Mouse (Mus musculus) liver (tissue): Measurements from ENCODE around the gene Bola1.

Experiments used
- DNase-seq: peaks from one replicate; pipeline ENCODE4 v3.0.0-alpha.2; 2020; ENCODE audit warnings: mixed read lengths

Bola1 gene

GRCm38 (mm10) chr3:96219661-96220130 lies at the start of gene Bola1, which contains the start of gene Hist2h2ab:
TSS of gene Bola1 (minus strand) at chr3:96219709.
TSS of gene Hist2h2ab (plus strand) at chr3:96219865.
- peak; percentile 78 for DNase-seq

GRCm38 (mm10) chr3:96268776-96269378 lies 49.4 kb upstream of the Bola1 start:
- DNase-seq: peak; percentile 36

- DNase-seq: peak; percentile 87
These were observed 48.7 kb upstream of the Bola1 start, which contains the start of gene Hist2h3b for GRCm38 (mm10) chr3:96268051-96268775. TSS of gene Hist2h3b (plus strand) at chr3:96268654.

DNA sequence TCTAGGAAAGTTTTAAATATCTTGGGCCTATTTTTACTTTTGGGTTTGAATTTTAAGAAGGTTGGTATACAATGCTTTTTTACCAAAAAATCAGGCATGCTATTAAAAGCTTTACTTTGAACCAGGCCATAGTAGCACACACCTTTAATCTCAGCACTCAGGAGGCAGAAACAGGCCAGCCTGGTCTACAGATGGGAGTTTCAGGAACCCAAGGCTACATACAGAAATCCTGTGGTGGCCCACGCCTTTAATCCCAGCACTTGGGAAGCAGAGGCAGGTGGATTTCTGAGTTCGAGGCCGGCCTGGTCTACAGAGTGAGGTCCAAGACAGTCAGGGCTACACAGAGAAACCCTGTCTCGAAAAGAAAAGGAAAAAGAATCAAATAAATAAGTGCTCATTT lies 48.0 kb upstream of the Bola1 start:
- DNase-seq: no peak

GRCm38 (mm10) chr3:96266132-96266710 lies 46.7 kb upstream of the Bola1 start:
- DNase-seq: peak; percentile 50

DNA sequence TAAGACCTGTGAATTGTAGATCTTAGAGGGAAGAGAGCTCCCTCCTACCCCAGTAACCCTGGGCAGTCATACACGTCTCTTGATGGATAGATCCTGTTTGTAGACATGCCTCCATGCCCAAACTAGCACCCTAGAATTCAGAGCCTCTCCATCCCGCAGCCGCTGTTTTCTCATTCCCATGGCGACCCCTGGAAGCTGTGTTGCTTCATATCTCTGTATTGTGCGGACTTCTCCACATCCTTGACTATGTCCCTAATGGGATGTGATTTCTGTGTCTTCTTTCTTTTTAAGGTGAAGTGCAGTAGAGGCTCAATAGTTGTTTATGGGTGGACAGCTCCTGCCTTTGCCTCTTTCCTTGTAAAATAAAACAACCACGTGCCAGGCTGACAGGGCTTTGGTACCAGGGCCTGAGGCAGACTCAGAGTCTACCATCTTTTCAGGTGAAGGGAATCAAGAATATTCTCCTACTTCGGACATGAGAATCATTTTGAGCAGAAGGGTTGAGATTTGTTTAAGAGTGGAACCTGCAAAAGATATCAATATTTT lies 45.0 kb upstream of the Bola1 start:
- no peak for DNase-seq

- DNase-seq: peak; percentile 54
These were observed 44.3 kb upstream of the Bola1 start for GRCm38 (mm10) chr3:96263558-96264403.

DNA sequence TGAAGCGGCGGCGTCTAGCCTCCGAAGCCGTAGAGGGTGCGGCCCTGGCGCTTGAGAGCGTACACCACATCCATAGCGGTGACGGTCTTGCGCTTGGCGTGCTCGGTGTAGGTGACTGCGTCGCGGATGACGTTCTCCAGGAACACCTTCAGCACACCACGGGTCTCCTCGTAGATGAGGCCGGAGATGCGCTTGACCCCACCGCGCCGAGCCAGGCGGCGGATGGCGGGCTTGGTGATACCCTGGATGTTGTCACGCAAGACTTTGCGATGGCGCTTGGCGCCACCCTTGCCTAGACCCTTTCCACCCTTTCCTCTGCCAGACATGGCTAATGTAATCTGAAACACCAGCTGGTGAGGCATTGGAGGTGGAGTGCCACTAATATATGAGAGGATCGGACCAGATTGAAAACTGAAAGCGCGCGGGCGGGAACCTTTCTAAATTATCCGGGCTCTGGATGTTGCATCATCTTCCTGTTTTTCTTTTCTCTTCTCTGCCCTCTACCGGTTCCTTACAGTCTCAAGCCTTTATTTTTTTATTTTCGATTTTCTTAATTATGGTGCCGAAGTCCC lies 43.6 kb upstream of the Bola1 start, which contains the start of gene Hist2h4:
Gene Hist2h4, minus strand, starts transcription at position 333 of the 572 bp plus-strand sequence.
- peak; percentile 94 for DNase-seq

DNA sequence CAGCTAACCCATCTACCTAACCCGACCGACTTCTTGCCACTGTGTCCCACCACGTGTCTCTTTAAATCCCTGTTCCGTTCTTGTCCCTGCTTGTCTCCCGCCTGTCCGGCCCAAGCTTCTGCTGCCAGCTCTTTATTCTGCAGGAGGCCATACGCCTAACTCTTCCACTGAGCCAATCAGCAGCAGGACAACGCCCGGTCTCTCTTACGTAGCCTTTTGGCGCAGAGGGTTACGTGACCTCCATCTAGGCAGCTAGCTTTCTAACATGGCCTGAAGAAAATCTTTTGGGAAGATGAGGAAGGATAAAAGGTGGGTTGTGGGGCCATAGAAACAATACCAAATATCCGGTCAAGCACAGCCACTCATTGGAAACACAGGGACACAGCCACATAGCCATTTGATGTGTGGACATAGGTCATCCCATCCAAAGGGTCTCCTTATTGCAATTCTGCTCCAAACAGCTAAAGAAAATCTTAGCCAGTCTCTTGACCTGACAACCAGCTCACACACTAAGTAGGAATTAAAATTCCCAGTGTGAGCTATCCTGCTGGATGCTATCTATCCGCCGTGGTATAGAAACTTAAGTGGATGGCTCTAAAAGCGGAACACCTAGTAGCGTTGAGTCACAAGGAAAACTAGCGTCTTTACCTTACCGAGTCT lies 42.8 kb upstream of the Bola1 start:
- peak; percentile 87 for DNase-seq

DNA sequence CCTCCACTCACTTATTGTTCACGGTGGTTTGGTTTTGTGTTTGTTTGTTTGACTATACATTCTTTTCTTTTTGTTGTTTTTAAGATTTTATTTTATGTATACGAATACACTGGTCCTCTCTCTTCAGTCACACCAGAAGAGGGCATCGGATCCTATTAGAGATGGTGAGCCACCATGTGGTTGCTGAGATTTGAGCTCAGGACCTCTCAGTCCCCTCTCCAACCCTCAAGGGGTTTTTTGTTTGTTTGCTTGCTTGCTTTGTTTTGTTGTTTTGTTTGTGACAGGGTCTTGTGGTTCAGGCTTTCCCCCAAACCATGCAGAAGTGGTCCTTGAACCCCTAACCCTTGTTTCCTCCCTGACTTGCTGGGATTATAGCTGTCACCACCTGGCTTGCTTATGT lies 42.1 kb upstream of the Bola1 start:
- DNase-seq: no peak

GRCm38 (mm10) chr3:96260220-96260619 lies 40.7 kb upstream of the Bola1 start:
- DNase-seq: no peak

DNA sequence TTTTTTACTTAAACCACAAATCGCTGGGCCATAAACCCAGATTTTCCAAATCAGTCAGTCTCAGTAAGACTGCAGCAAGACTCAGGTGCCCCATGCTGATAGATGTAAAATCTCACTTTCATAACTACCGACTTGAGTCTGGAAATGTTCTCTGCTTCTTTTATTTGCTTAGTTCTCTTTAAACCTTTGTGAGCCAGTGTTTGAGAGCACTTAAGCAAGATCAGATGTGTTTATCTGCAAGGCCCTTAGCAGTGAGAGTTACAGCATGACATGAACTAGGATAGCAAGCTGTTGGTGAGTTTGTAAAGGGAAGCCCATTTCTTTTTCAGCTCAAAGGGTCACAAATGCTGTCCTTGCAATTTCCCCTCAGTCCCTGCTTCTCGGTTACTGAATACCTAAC lies 37.7 kb upstream of the Bola1 start:
- DNase-seq: no peak

DNA sequence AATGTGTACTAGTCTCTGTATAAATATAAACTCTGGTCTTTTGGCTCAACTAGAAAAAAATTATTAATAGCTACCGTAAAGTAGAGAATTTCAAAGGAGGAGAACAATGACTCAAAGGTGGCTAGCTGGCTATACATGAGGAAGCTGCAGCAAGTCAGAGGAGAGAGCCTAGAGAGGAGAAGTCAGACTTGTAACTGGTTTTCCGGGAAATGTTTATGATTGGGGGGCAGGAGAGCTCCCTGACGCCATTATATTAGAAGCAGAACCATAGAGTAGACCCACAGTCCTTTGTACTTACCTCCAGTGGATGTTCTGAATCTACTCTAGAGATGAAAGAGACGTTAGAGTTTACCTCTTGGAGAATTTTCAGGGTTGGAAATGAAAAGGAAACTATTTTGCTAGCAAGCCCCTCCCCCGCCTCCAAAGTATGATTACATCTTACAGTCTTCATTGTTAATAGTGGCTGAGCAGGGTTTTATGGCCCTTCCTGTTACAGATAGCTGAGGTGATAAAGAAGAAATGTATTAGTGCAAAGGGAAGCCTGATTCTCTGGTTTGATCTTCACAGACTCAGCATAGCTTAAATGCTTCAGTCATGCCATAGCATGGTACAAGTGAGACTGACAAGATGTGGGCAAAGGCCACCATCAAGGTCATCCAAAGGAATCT lies 36.6 kb upstream of the Bola1 start:
- no peak for DNase-seq

DNA sequence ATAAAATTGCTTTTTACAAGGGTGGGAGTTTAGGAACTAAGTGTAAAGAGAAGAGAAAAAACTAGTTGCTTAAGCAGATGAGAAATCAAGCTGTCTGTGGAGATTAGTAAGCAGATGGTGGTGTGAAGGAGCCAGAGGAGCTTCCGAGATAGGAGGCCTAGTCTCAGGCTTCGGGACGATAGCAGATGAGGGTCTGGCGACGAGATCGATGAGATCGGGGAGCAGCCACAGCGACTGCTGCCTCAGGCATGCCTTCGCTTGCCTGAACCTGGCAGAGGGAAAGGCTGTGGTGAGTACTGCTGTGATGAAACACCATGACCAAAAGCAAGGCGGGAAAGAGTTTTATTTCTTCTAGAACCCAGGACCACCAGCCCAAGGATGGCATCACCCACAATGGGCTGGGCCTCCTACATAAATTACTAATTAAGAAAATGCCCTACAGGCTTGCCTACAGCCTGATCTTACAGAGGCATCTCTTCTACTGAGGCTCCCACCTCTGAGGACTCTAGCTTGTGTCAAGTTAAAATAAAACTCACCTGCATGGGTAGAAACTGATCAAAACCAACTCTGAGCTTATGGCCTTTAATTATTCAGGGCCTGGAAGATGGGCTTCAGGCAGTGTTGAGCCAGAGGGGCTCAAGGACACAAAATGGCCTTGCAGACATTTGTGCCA lies 35.3 kb upstream of the Bola1 start:
- DNase-seq: peak; percentile 84

GRCm38 (mm10) chr3:96251787-96252186 lies 32.3 kb upstream of the Bola1 start:
- DNase-seq: no peak

DNA sequence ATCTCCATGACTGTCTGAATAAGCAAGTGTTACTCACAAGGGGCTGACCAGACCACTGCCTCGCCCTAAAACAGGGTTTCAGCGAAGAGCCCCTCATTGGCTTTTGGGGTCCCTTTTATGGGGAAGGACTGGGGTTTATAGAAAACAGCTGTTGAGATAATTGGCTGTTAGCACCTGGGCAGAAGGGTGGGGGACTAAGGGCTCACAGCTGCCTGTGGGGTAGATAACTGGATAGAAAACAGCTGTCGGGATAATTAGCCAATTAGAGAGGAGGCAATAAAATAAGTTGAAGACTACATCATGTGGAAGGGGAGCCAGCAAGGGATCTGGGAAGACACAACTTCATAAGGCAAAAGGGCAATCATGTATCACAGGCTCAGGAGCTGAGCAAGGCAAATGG lies 31.4 kb upstream of the Bola1 start:
- no peak for DNase-seq

GRCm38 (mm10) chr3:96249034-96249345 lies 29.5 kb upstream of the Bola1 start:
- DNase-seq: no peak

- DNase-seq: no peak
These were observed 28.9 kb upstream of the Bola1 start for GRCm38 (mm10) chr3:96248141-96249033.

DNA sequence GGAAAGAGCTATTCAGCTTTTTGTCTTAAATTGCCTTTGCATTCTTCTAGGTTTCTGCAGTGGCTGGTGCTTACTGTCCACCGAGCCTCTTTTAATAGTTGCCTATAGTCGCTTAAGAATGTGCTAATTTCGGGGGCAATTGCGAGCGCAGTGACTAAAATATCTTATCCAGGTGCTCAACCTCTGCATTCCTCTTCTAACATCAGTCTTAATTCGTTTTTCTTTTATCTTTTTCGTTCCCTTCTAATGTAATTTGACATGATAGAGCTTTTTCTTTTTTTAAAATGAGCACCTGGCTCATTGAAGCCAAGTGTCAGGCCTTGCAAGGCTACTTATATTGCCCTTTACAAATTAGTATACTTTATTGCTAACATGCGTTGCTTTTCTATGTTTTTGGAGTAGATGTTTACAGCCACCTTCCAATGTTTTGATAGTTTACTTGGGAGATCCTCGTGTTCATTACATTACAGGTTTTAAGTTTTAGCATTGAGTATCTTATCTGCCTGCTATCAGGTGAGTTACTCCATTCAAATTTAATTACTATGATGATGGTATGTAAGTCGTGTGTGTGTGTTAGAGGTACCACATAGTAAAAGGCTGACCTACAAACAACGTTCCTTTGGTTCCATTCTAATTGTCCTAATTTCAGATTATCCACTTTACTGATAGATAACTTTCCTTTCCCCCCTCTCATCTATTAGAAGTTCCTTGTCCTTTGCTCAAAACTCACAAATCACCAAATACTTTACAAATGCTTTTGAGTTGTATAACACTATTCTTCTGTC lies 28.0 kb upstream of the Bola1 start:
- DNase-seq: peak; percentile 38
